Mouse (Mus musculus): ENCODE data around the gene Ntn4.

Gene Ntn4

DNA sequence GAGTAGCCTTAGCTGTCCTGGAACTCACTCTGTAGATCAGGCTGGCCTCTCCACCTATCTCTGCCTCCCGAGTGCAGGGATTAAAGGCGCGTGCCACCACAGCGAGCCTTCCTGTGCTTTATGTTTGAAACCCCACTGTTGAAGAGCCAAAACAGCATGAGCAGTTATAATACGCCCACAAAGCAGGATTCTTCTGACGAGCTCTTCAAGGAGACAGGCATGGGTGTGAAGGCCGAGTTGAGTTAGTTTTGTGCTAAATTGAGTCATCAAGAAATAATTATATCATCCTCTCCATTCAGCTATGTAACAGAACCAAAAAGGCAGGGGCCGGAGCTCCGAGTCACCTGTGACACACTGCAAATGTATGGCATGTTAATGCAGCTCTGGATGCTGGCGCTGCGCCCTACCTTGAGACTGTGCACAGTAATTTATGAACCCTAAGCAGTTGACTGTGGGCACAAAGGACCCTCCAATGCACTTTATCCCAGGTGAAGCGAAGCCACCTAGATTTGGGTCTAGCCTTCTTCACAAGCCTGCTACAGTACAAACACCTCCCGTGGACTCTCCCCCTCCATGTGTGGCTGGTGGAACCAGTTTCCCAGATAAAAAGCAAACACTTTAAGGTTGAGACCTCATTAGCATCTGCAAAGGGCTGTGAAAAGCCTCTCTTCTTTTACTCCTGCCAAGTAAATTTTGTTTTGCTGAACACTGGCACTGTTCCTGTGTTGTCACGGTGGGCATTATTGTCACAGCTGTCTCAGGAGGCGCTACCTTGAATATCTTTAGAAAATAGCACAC is 142.9 kb downstream of the Ntn4 start:
- no peak for DNase-seq (ENCODE audit: low read depth, low spot score)
